Mouse (Mus musculus) lung, adult 2 months (tissue): ENCODE measurements around the gene Btbd35f17. TPM values are rescaled to one million over a fixed set of nuclear protein-coding genes. Genes with fewer than 3 reads are reported as not detected.
"Not testable (repeated sequence)": the region's sequence is repeated elsewhere in the genome, so short reads cannot be mapped to it uniquely, and the experiment has no call there.

Source experiments
- DNase-seq: peaks from one replicate; pipeline ENCODE4 v3.0.0; 2022
- H3K4me1 ChIP-seq: fragments of 200-500 bp; 2 replicates; pipeline ENCODE4 v1.6.1; 2011; ENCODE audit warnings: low read length; ENCODE audit not compliant: control insufficient read depth, insufficient read depth
- H3K4me3 ChIP-seq: fragments of 200-500 bp; replicated peaks from 2 replicates; pipeline ENCODE3; 2011; ENCODE audit warnings: low read depth, mild to moderate bottlenecking, control low read depth, low read length; ENCODE audit errors: extremely low read depth
- WGBS: fragments of 180-500 bp; shearing (Covaris S2); methylation state at CpG from one replicate; pipeline ENCODE4 v1.1.7; 2018; 5-methylcytosine and 5-hydroxymethylcytosine counted together
- polyA plus RNA-seq: library from polyadenylated mRNA; depleted of rRNA; stranded (reverse); fragments of >200 nt; gene quantifications from 2 replicates; pipeline ENCODE4 v1.2.3, GENCODE M21; 2012; rRNA removed

Gene Btbd35f17
- not detected in 2 replicates for polyA plus RNA-seq

DNA sequence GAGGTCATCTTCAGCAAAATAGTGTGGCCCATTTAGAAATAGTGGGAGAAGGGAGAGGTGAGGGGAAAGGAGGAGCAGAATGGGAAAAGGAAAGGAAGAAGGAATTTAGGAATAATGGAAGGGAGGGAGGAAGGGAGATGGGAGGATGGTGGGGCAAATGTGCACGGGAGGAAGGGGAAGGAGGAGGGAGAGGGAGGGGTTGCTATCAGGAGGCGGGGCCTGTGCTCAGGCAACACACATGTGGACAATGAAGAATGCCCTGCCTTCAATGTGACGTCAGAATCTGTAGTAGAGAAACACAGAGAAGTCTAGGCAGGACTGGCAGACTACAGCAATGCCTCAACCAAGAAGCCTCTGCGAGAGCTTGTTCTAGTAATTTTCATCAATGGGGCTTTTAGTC, at the start of gene Btbd35f17:
TSS of gene Btbd35f17 (plus strand) at position 301 of the 400 bp plus-strand sequence.
- H3K4me1 ChIP-seq, H3K4me3 ChIP-seq, DNase-seq: not testable (repeated sequence)
- 80% methylated on average over 1 of the region's 4 CpGs for WGBS

Other genes with a start within 250 kb of the Btbd35f17 start
- gene Btbd35f28, start 174.1 kb upstream of the Btbd35f17 start, polyA plus RNA-seq: not detected in 2 replicates
- gene Btbd35f20, start 79.4 kb upstream of the Btbd35f17 start, polyA plus RNA-seq: not detected in 2 replicates